Mouse (Mus musculus) v-Abl transformed pro-B cells (cell line): Measurements from ENCODE around the gene Trim63.
"Not testable (repeated sequence)": the region's sequence is repeated elsewhere in the genome, so short reads cannot be mapped to it uniquely, and the experiment has no call there.

Source experiments
- in situ Hi-C, 2 experiments: fragments of 400-800 bp; cut with MboI; formaldehyde crosslinking; loops; one replicate each; pipeline ENCODE4 v1.15.1; 2025; ENCODE audit not compliant: unreplicated experiment in 2 of 2

Trim63 gene

GRCm38 (mm10) chr4:134328832-134329231 is 13.9 kb downstream of the Trim63 start:
- in situ Hi-C loops: no loop called here

- in situ Hi-C loops: no loop called here
Observed at GRCm38 (mm10) chr4:134330281-134330680, 15.4 kb downstream of the Trim63 start.

GRCm38 (mm10) chr4:134341231-134341630 is 26.3 kb downstream of the Trim63 start:
- in situ Hi-C loops: not testable (repeated sequence)

- in situ Hi-C loops: no loop called here
Observed at GRCm38 (mm10) chr4:134342213-134342779, 27.4 kb downstream of the Trim63 start.

GRCm38 (mm10) chr4:134343071-134344031 is 28.4 kb downstream of the Trim63 start, which contains the start of gene Slc30a2:
TSS of gene Slc30a2 (plus strand) at chr4:134343181.
- in situ Hi-C loops: no loop called here

- in situ Hi-C loops: no loop called here
Observed at GRCm38 (mm10) chr4:134344620-134345019, 29.7 kb downstream of the Trim63 start.

- in situ Hi-C loops: no loop called here
Observed at GRCm38 (mm10) chr4:134345802-134346201, 30.9 kb downstream of the Trim63 start.

- in situ Hi-C loops: no loop called here
Observed at GRCm38 (mm10) chr4:134348078-134348477, 33.2 kb downstream of the Trim63 start.

- in situ Hi-C loops: no loop called here
Observed at GRCm38 (mm10) chr4:134348545-134348944, 33.6 kb downstream of the Trim63 start.

- in situ Hi-C loops: no loop called here
Observed at GRCm38 (mm10) chr4:134349829-134350228, 34.9 kb downstream of the Trim63 start.

- in situ Hi-C loops: no loop called here
Observed at GRCm38 (mm10) chr4:134350641-134351040, 35.7 kb downstream of the Trim63 start.

- in situ Hi-C loops: no loop called here
Observed at GRCm38 (mm10) chr4:134351329-134352260, 36.7 kb downstream of the Trim63 start.

- in situ Hi-C loops: no loop called here
Observed at GRCm38 (mm10) chr4:134352261-134352707, 37.4 kb downstream of the Trim63 start.

GRCm38 (mm10) chr4:134352929-134353328 is 38.0 kb downstream of the Trim63 start:
- in situ Hi-C loops: no loop called here

GRCm38 (mm10) chr4:134353527-134354409 is 38.8 kb downstream of the Trim63 start:
- in situ Hi-C loops: no loop called here

GRCm38 (mm10) chr4:134355841-134356452 is 41.0 kb downstream of the Trim63 start:
- in situ Hi-C loops: no loop called here

GRCm38 (mm10) chr4:134356591-134357460 is 41.9 kb downstream of the Trim63 start:
- in situ Hi-C loops: no loop called here

GRCm38 (mm10) chr4:134357461-134357771 is 42.5 kb downstream of the Trim63 start:
- in situ Hi-C loops: no loop called here
